Mouse (Mus musculus) cerebellum, adult 2 months (tissue): ENCODE results near the gene Csgalnact2. TPM values are rescaled to one million over a fixed set of nuclear protein-coding genes. Genes with fewer than 3 reads are reported as not detected.

Experiments
- DNase-seq, 2 experiments: peaks; one replicate each; pipeline ENCODE4 v3.0.0; 2021
- H3K27ac ChIP-seq: fragments of 200-500 bp; 2 replicates; pipeline ENCODE4 v1.5.1; 2012; ENCODE audit warnings: low read length, control low read depth, inconsistent platforms; ENCODE audit not compliant: insufficient read depth
- H3K27me3 ChIP-seq: fragments of 200-500 bp; 2 replicates; pipeline ENCODE4 v1.6.1; 2012; ENCODE audit warnings: inconsistent platforms, mild to moderate bottlenecking, low read length, moderate library complexity; ENCODE audit not compliant: control insufficient read depth, insufficient read depth
- H3K4me1 ChIP-seq: fragments of 200-500 bp; 2 replicates; pipeline ENCODE4 v1.6.1; 2011; ENCODE audit warnings: low read length; ENCODE audit not compliant: control insufficient read depth, insufficient read depth
- H3K4me3 ChIP-seq: fragments of 200-500 bp; replicated peaks from 2 replicates; pipeline ENCODE3; 2011; ENCODE audit warnings: mild to moderate bottlenecking, low read depth, low read length, control low read depth; ENCODE audit not compliant: insufficient read depth
- CTCF ChIP-seq: fragments of 200-500 bp; IDR thresholded peaks from 2 replicates; pipeline ENCODE4 v1.5.1; 2011; ENCODE audit warnings: low read depth, mild to moderate bottlenecking, control low read depth, low read length, moderate library complexity, borderline replicate concordance; ENCODE audit not compliant: insufficient read depth
- POLR2A ChIP-seq: fragments of 200-500 bp; IDR thresholded peaks from 2 replicates; pipeline ENCODE4 v1.6.1; 2011; ENCODE audit warnings: low read length, control low read depth, borderline replicate concordance; ENCODE audit not compliant: insufficient read depth
- WGBS: fragments of 180-500 bp; shearing (Covaris S2); methylation state at CpG from one replicate; pipeline ENCODE4 v1.1.7; 2018; 5-methylcytosine and 5-hydroxymethylcytosine counted together
- polyA plus RNA-seq: library from polyadenylated mRNA; depleted of rRNA; stranded (reverse); fragments of >200 nt; gene quantifications from 2 replicates; pipeline ENCODE4 v1.2.3, GENCODE M21; 2012

The Csgalnact2 gene
- polyA plus RNA-seq, 1 experiment, result 10.2 TPM

GRCm38 (mm10) chr6:118088750-118089440, 50.0 kb downstream of the Csgalnact2 start:
- Histone ChIP-seq H3K4me1 (peaks cover 14% of the 10 kb centered on the region), H3K4me3 (no peak overlapping the region), H3K27ac (no peak overlapping the region), H3K27me3 (no peaks in the 10 kb centered on the region)
- 36% methylated on average over 17 of the region's 17 CpGs for WGBS
- TF ChIP-seq CTCF (no peak), POLR2A (no peak)
- DNase-seq, result no peak

- 55% methylated on average over 8 of the region's 8 CpGs for WGBS
- peak in 1 of 2 experiments; percentile 41 for DNase-seq
- no peak overlapping the region for H3K4me3 ChIP-seq
- peaks cover 18% of the 10 kb centered on the region for H3K4me1 ChIP-seq
- H3K27ac ChIP-seq, result no peak overlapping the region
- peak; percentile 50; the same call in 1 of the 2 replicates for TF ChIP-seq CTCF
- no peak for TF ChIP-seq POLR2A
- H3K27me3 ChIP-seq, result no peaks in the 10 kb centered on the region
Measured at GRCm38 (mm10) chr6:118087955-118088354, 51.0 kb downstream of the Csgalnact2 start.

- WGBS, result 32% methylated on average over 8 of the region's 8 CpGs
- peaks cover 44% of the 10 kb centered on the region for H3K4me1 ChIP-seq
- H3K27ac ChIP-seq, result no peak overlapping the region; the same call in 1 of the 2 replicates
- H3K27me3 ChIP-seq, result no peaks in the 10 kb centered on the region
- no peak for TF ChIP-seq POLR2A
- TF ChIP-seq CTCF, result no peak
- no peak overlapping the region for H3K4me3 ChIP-seq
- peak; percentile 31 to 57 for DNase-seq
Measured at GRCm38 (mm10) chr6:118084596-118084995, 54.3 kb downstream of the Csgalnact2 start.

GRCm38 (mm10) chr6:118083608-118084007, 55.3 kb downstream of the Csgalnact2 start:
- H3K27me3 ChIP-seq, result no peaks in the 10 kb centered on the region
- H3K4me3 ChIP-seq, result no peak overlapping the region
- TF ChIP-seq POLR2A (no peak), CTCF (no peak)
- DNase-seq, result no peak
- WGBS, result 78% methylated on average over 6 of the region's 6 CpGs
- no peak overlapping the region for H3K27ac ChIP-seq
- peaks cover 53% of the 10 kb centered on the region for H3K4me1 ChIP-seq

- no peaks in the 10 kb centered on the region for H3K27me3 ChIP-seq
- no peak overlapping the region for H3K4me3 ChIP-seq
- TF ChIP-seq CTCF, result peak; percentile 24; the same call in 1 of the 2 replicates
- TF ChIP-seq POLR2A, result no peak
- 9% methylated on average over 3 of the region's 3 CpGs for WGBS
- no peak overlapping the region for H3K27ac ChIP-seq
- DNase-seq, result peak; percentile 46 to 48
- H3K4me1 ChIP-seq, result peaks cover 61% of the 10 kb centered on the region
Measured at GRCm38 (mm10) chr6:118082384-118082783, 56.6 kb downstream of the Csgalnact2 start.

GRCm38 (mm10) chr6:118080711-118081110, 58.2 kb downstream of the Csgalnact2 start:
- Histone ChIP-seq H3K27ac (no peak overlapping the region), H3K4me1 (peaks cover 77% of the 10 kb centered on the region), H3K27me3 (no peaks in the 10 kb centered on the region), H3K4me3 (no peak overlapping the region)
- DNase-seq, result no peak
- TF ChIP-seq POLR2A (no peak), CTCF (no peak)
- WGBS, result 95% methylated on average over 4 of the region's 4 CpGs

GRCm38 (mm10) chr6:118079762-118080465, 59.0 kb downstream of the Csgalnact2 start:
- WGBS, result 59% methylated on average over 10 of the region's 10 CpGs
- Histone ChIP-seq H3K27me3 (no peaks in the 10 kb centered on the region), H3K4me3 (no peak overlapping the region), H3K4me1 (peaks cover 83% of the 10 kb centered on the region), H3K27ac (no peak overlapping the region)
- DNase-seq, result no peak
- TF ChIP-seq CTCF (no peak), POLR2A (no peak)

- TF ChIP-seq CTCF (no peak), POLR2A (no peak)
- H3K4me3 ChIP-seq, result no peak overlapping the region
- 75% methylated on average over 3 of the region's 3 CpGs for WGBS
- DNase-seq, result no peak
- peaks cover 83% of the 10 kb centered on the region for H3K4me1 ChIP-seq
- no peaks in the 10 kb centered on the region for H3K27me3 ChIP-seq
- H3K27ac ChIP-seq, result no peak overlapping the region
Measured at GRCm38 (mm10) chr6:118079292-118079691, 59.6 kb downstream of the Csgalnact2 start.
